Mouse (Mus musculus): ENCODE measurements around the gene 1110051M20Rik. TPM values are rescaled to one million over a fixed set of nuclear protein-coding genes. Genes with fewer than 3 reads are reported as not detected.
A peak's percentile ranks its signal among the peaks of the same experiment; 100 is the strongest.

The 1110051M20Rik gene
- total and polyA plus RNA-seq, 3 experiments: 8.4 to 14.7 (median 13.2) TPM

- H3K4me1 ChIP-seq (ENCODE audit: control insufficient read depth, insufficient read depth, low read length): peaks cover 1% of the 10 kb centered on the region; the same call in 1 of the 2 replicates
- peak in 1 of 2 experiments; percentile 14 for DNase-seq
- no peaks in the 10 kb centered on the region for H3K27me3 ChIP-seq (ENCODE audit: control insufficient read depth, insufficient read depth, low read length)
- intact Hi-C loops (cut with DNase I): no loop called here
- TF ChIP-seq EP300 (IDR thresholded peaks at IDR 0.05; ENCODE audit: insufficient read depth, low read depth, low read length) (no peak), POLR2A (IDR thresholded peaks at IDR 0.05; ENCODE audit: insufficient read depth, low read depth, low read length) (no peak), CTCF (IDR thresholded peaks at IDR 0.05) (no peak)
- no peaks in the 10 kb centered on the region for H3K36me3 ChIP-seq (ENCODE audit: control insufficient read depth, insufficient read depth, low read length)
- no peak overlapping the region for H3K27ac ChIP-seq
- no peak overlapping the region for H3K9ac ChIP-seq (ENCODE audit: low read depth, low read length)
- no peak overlapping the region for H3K4me3 ChIP-seq
- WGBS: 43% methylated on average over 4 of the region's 4 CpGs
- H3K79me2 ChIP-seq (replicated peaks; ENCODE audit: control insufficient read depth, insufficient read depth, low read length): no peaks in the 10 kb centered on the region
These were observed 95.6 kb downstream of the 1110051M20Rik start for GRCm38 (mm10) chr2:91348936-91349335.

- peaks cover 1% of the 10 kb centered on the region; the same call in 1 of the 2 replicates for H3K4me1 ChIP-seq (ENCODE audit: control insufficient read depth, insufficient read depth, low read length)
- H3K36me3 ChIP-seq (ENCODE audit: control insufficient read depth, insufficient read depth, low read length): no peaks in the 10 kb centered on the region
- no peak overlapping the region for H3K4me3 ChIP-seq
- TF ChIP-seq EP300 (IDR thresholded peaks at IDR 0.05; ENCODE audit: insufficient read depth, low read depth, low read length): no peak
- TF ChIP-seq POLR2A (IDR thresholded peaks at IDR 0.05; ENCODE audit: insufficient read depth, low read depth, low read length): no peak
- no peak for TF ChIP-seq CTCF (IDR thresholded peaks at IDR 0.05)
- H3K9ac ChIP-seq (ENCODE audit: low read depth, low read length): no peak overlapping the region
- no peaks in the 10 kb centered on the region for H3K79me2 ChIP-seq (replicated peaks; ENCODE audit: control insufficient read depth, insufficient read depth, low read length)
- no peaks in the 10 kb centered on the region for H3K27me3 ChIP-seq (ENCODE audit: control insufficient read depth, insufficient read depth, low read length)
- intact Hi-C loops (cut with DNase I): no loop called here
- H3K27ac ChIP-seq: no peak overlapping the region
- 94% methylated on average over 1 of the region's 1 CpGs for WGBS
- DNase-seq: no peak
These were observed 98.9 kb downstream of the 1110051M20Rik start for GRCm38 (mm10) chr2:91345644-91346043.

DNA sequence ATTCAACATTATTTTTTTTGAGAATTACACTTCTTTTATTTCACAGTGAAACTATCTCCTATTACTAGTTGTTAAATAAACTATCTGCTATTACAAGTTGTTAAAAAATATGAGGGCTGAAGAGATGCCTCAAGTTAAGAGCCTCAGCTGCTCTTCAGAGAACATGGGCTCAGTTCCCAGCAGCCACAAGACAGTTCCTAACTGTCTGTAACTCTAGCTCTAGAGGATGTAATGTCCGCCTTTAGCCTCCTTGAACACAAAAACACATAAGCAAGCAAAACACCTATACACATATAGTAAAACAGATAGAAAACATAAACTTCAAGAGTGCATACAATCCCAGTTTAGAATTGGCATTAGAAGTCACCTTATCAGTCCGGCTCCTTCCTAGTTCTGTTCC, 104.9 kb downstream of the 1110051M20Rik start:
- H3K79me2 ChIP-seq (replicated peaks; ENCODE audit: control insufficient read depth, insufficient read depth, low read length): no peaks in the 10 kb centered on the region
- H3K9ac ChIP-seq (ENCODE audit: low read depth, low read length): no peak overlapping the region
- no peak overlapping the region for H3K27ac ChIP-seq
- intact Hi-C loops (cut with DNase I): no loop called here
- no peak for DNase-seq
- TF ChIP-seq EP300 (IDR thresholded peaks at IDR 0.05; ENCODE audit: insufficient read depth, low read depth, low read length) (no peak), CTCF (IDR thresholded peaks at IDR 0.05) (no peak), POLR2A (IDR thresholded peaks at IDR 0.05; ENCODE audit: insufficient read depth, low read depth, low read length) (no peak)
- no peaks in the 10 kb centered on the region for H3K36me3 ChIP-seq (ENCODE audit: control insufficient read depth, insufficient read depth, low read length)
- no peaks in the 10 kb centered on the region for H3K27me3 ChIP-seq (ENCODE audit: control insufficient read depth, insufficient read depth, low read length)
- no peaks in the 10 kb centered on the region; the same call in 1 of the 2 replicates for H3K4me1 ChIP-seq (ENCODE audit: control insufficient read depth, insufficient read depth, low read length)
- no peak overlapping the region for H3K4me3 ChIP-seq
- 86% methylated on average over 2 of the region's 2 CpGs for WGBS

DNA sequence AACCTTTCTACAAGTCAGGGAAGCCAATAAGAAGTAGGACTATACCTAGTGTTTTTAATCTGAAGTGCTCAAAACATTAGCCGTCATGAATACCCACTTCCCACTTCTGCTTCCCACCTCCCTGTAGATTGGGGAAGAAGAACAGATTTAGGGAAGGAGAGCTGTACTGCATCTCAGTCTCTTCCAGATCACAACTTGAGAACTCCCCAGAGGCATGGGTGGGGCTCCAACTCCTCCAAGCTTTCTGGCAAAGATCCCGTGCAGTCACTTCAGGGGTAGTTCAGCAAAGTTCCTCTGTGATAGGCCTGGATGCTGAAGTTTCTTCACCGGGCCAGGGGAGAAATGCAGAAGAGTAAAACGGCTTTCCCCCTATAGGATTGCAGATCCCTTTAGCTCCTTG, 109.4 kb downstream of the 1110051M20Rik start:
- 35% methylated on average over 4 of the region's 4 CpGs for WGBS
- intact Hi-C loops (cut with DNase I): no loop called here
- Histone ChIP-seq H3K4me3 (no peak overlapping the region), H3K4me1 (ENCODE audit: control insufficient read depth, insufficient read depth, low read length) (peaks cover 1% of the 10 kb centered on the region; the same call in 1 of the 2 replicates), H3K9ac (ENCODE audit: low read depth, low read length) (no peak overlapping the region), H3K27me3 (ENCODE audit: control insufficient read depth, insufficient read depth, low read length) (no peaks in the 10 kb centered on the region), H3K79me2 (replicated peaks; ENCODE audit: control insufficient read depth, insufficient read depth, low read length) (no peaks in the 10 kb centered on the region), H3K36me3 (ENCODE audit: control insufficient read depth, insufficient read depth, low read length) (no peaks in the 10 kb centered on the region), H3K27ac (no peak overlapping the region)
- peak; percentile 67 to 81 for DNase-seq
- TF ChIP-seq CTCF (IDR thresholded peaks at IDR 0.05): no peak
- TF ChIP-seq EP300 (IDR thresholded peaks at IDR 0.05; ENCODE audit: insufficient read depth, low read depth, low read length): no peak
- no peak for TF ChIP-seq POLR2A (IDR thresholded peaks at IDR 0.05; ENCODE audit: insufficient read depth, low read depth, low read length)

- 77% methylated on average over 7 of the region's 7 CpGs for WGBS
- H3K4me3 ChIP-seq: no peak overlapping the region
These were observed 113.3 kb downstream of the 1110051M20Rik start for GRCm38 (mm10) chr2:91331051-91331843.

More at GRCm38 (mm10) chr2:91331051-91331843, 113.3 kb downstream of the 1110051M20Rik start:
- Histone ChIP-seq H3K9ac (ENCODE audit: low read depth, low read length) (no peak overlapping the region), H3K36me3 (ENCODE audit: control insufficient read depth, insufficient read depth, low read length) (no peaks in the 10 kb centered on the region), H3K27me3 (ENCODE audit: control insufficient read depth, insufficient read depth, low read length) (no peaks in the 10 kb centered on the region), H3K27ac (no peak overlapping the region), H3K79me2 (replicated peaks; ENCODE audit: control insufficient read depth, insufficient read depth, low read length) (no peaks in the 10 kb centered on the region), H3K4me1 (ENCODE audit: control insufficient read depth, insufficient read depth, low read length) (peaks cover 5% of the 10 kb centered on the region)
- TF ChIP-seq POLR2A (IDR thresholded peaks at IDR 0.05; ENCODE audit: insufficient read depth, low read depth, low read length): no peak
- TF ChIP-seq EP300 (IDR thresholded peaks at IDR 0.05; ENCODE audit: insufficient read depth, low read depth, low read length): no peak
- TF ChIP-seq CTCF (IDR thresholded peaks at IDR 0.05): no peak
- intact Hi-C loops (cut with DNase I): loop anchor here (5.0 kb wide), 1 partner anchor 76 kb away; no protein-coding TSS in a partner anchor
- DNase-seq: no peak

Measured in heart, adult 2 months (tissue).